Mouse (Mus musculus): ENCODE results near the gene Sgca.

Sgca gene

DNA sequence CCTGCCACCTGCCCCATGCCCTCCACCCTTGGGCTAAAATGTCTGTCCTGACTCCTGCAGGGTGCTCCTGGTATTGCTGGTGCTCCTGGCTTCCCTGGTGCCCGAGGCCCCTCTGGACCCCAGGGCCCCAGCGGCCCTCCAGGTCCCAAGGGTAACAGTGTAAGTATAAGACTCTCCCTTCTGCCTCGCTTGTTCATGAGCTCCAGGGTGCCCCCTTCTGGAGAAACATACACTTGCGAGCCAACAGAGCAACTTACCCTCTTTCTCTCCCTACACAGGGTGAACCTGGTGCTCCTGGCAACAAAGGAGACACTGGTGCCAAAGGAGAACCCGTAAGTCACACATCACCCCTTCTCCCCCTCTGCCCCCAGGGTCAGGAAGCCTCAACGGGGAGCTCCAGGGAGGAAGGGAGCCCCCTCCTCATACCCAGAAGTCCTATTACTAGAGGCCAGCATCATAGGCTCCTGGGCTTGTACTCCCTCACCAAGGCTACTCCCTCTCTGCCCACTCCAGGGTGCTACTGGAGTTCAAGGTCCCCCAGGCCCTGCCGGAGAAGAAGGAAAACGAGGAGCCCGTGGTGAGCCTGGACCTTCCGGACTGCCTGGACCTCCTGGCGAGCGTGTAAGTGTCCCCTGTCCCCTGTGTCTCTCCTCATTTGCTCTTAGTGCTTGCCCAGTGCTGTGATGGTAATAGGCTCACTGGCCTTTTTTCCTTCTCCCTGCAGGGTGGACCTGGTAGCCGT, 33.7 kb downstream of the Sgca start:
- DNase-seq: peak; percentile 41

DNA sequence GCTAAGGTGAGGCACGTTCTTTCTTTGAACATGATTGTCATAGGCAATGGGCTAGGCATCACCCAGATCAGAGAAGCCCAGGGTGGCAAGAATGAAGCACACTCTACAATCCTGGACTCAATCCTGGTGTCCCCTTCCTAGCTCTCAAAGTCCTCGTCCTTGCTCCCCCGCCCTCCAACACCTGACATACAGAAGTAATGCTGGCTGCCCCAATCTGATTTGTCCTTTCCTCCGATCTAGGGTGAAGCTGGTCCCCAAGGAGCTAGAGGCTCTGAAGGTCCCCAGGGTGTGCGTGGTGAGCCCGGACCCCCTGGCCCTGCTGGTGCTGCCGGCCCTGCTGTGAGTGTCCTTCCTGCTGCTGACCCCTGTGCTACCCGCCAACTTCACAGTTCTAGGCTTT, 34.4 kb downstream of the Sgca start:
- no peak for DNase-seq

DNA sequence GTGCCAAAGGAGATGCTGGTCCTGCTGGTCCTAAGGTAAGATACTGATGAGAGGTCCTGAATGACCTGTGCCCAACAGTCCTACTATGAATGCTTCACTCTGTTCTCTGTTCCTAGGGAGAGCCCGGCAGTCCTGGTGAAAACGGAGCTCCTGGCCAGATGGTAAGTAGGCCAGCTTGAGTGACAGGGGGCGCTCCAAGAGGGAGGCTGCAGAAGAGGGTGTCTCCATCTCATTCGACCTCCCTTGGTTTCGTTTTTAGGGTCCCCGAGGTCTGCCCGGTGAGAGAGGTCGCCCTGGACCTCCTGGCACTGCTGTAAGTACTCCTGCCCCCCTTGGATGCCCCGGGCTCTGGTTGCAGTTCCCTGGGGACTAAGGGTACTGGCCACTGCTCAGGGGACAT, 35.0 kb downstream of the Sgca start:
- no peak for DNase-seq

DNA sequence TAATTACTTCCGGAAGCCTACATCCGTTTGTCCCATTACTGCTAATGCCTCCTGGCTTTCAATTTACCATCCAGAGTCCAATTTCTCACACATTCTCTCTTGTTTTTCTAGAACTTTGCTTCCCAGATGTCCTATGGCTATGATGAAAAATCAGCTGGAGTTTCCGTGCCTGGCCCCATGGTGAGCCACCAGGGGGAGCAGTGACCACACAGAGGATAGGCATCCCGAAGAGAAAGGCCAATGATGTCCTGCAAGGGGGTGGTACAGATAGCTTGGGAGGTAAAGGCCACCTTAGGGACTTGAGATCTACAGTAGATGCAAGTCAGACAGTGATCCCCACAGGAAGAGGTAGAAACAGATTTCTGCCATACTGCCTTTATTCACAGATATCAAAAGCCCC, 36.8 kb downstream of the Sgca start:
- DNase-seq: peak; percentile 83

DNA sequence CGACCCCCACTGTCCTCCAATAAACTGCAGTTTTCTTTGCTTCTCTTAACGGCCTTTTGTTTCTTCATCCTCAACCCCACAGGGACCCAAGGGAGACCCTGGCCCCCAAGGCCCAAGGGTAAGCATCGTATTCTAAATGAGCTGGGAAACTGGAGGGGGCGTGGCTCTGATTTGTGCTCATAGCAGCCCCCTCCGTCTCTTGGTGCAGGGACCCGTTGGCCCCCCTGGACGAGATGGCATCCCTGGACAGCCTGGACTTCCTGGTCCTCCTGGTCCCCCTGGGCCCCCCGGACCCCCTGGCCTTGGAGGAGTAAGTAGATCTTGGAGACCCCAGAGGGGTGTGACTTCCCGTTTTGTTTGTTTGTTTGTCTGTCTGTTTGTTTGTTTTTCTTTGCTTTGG, 37.8 kb downstream of the Sgca start:
- no peak for DNase-seq

DNA sequence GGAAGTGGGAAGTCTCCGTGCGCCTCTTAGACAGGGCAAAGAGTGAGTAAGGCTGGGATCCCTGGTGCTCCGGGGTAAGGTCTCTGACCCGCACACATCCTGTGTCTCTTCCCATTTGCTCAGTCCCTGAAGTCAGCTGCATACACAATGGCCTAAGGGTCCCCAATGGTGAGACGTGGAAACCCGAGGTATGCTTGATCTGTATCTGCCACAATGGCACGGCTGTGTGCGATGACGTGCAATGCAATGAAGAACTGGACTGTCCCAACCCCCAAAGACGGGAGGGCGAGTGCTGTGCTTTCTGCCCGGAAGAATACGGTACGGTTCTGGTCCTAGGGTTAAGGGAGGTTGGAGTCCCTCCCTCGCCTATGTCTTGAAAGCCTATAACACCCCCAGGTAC, 38.3 kb downstream of the Sgca start:
- DNase-seq: no peak

DNA sequence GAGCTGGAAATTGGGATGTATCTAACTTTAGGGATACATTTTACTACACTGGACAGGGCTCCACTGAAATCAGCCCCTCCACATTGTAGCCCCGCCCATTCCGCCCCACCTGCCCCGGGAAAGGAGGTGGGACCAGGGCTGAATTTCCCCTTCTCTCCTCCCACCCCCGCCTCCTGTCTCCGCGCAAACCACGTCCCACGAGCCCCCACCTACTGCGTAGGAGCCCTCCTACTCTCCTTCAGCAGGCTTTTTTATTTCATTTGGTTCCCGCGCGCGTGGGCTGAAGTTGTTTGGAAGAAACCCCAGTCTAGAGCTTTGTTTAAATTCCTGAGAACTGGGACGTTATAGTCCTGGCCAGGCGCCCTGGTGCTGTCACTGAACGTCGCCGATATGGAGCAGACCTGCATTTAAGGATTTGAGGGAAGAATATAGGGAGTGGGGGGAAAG, 38.8 kb downstream of the Sgca start:
- no peak for DNase-seq

DNA sequence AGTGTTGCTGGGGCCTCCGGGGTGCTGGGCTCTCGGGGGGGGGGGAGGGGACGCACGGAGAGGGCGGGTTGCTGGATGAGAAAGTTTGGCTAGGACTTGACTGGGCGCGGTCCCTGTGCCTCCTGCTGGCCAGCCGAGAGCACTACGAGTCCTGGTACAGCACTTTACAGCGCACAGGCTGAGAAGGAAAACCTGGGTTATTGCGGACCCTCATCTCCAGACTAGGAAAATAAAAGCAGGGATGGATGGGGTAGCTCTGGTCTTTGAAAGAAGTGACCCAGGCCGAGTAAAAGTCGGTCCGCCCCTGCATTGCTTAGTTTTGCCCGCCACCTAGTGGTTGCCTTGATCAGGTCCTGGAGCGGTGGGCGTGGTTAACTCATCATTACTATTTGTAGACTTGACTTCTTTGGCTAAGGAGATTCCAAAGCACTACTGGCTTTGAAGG, 39.3 kb downstream of the Sgca start:
- peak; percentile 93 for DNase-seq

DNA sequence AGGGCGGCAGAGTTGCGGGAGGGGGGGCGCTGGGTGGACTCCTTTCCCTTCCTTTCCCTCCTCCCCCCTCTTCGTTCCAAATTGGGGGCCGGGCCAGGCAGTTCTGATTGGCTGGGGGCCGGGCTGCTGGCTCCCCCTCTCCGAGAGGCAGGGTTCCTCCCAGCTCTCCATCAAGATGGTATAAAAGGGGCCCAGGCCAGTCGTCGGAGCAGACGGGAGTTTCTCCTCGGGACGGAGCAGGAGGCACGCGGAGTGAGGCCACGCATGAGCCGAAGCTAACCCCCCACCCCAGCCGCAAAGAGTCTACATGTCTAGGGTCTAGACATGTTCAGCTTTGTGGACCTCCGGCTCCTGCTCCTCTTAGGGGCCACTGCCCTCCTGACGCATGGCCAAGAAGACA, 40.1 kb downstream of the Sgca start, which contains the start of gene Col1a1:
Gene Col1a1 (plus strand): TSS at position 180 of the 400 bp plus-strand sequence.
- DNase-seq: peak; percentile 73

DNA sequence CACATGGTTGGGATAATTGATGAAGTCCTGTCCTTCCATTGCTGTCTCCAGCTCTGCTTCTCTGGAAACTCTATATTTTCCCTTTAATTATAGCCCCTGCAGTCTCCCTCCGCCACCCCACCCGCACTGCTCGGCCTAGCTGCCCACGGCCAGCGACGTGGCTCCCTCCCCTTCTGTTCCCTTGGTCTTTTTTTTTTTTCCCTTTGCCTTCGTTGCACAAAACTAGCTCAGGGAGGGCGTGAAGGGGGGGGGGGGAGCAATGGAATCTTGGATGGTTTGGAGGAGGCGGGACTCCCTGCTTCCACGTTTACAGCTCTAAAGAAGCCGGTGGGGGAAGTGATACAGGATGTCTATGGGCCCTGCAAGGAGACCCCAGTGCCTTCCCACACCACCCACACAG, 41.6 kb downstream of the Sgca start:
- no peak for DNase-seq

DNA sequence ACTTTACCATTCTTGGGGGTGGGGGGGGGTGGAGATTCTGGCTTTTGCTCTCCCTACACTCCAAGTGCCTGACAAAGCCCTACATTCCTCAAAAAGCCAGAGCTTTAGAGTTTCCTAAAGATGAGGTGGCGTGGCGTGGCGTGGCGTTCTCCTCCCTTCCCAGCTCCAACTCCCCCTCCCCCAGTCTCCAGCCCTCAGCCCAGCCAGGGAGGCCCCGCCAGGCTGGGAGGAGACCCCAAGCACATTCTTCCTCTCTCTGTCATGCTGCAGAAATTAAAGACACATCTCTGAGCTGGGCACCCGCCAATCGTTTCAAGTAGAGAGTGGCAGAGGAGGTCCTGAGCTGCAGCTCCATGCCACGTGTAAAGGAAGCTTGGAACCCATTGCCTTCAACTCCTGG, 42.5 kb downstream of the Sgca start:
- DNase-seq: no peak

DNA sequence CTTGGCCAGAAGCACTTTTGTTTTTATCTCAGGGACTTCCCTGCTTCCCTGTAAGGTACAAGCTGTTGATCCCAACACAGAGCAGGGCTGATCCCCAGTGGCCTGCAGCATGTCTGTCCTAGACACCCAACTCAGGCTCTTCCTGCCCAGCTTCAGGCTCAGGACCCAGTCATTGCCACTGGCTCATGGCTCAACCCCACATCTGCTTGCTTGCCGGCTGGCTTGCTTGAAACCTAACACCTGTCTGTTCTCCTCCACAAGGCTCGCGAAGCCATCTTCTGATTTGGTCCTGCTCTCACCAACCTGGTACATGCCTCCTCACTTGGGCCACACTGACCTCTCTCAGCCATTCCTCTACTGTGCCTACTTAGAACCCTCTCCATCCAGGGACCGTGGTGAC, 46.0 kb downstream of the Sgca start:
- DNase-seq: no peak

DNA sequence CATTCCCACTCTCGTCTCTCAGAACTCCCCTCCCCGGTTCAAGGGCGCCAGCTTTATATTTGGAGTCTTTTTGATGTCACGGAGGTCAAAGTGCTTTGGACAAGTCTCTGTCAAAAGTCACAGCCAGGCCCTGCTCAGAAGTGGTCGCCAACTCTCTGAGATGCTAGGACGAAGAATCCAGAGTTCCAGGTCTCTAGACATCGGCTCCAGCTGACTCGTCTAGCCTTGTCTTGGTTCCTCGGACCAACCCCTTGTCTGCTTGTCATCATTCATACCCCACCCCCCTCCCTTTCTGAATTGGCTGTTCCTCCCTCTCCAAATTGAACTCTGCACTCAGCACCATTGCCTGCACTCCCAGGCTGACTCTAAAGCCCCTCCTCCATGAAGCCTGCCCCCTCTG, 46.5 kb downstream of the Sgca start:
- no peak for DNase-seq

DNA sequence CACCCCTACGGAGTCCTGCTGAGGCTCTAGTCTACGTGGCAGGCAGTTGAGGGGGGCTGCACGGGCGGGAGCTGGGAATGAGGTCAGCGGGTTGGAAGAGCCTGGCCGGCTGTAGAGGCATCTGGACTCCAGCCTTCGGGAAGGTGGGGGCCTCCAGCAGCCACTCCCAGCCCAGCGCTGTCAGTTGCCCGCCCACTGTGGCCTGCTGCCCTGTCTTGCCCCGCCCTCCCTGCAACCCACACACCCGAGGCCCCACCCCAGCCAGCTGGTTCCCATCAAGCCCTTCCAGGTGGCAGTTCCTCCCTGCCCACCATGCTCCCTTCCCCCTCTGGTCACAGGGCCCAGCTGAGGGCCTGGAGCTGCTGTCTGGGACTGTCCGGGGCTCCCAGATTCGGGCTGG, 47.3 kb downstream of the Sgca start:
- peak; percentile 91 for DNase-seq

DNA sequence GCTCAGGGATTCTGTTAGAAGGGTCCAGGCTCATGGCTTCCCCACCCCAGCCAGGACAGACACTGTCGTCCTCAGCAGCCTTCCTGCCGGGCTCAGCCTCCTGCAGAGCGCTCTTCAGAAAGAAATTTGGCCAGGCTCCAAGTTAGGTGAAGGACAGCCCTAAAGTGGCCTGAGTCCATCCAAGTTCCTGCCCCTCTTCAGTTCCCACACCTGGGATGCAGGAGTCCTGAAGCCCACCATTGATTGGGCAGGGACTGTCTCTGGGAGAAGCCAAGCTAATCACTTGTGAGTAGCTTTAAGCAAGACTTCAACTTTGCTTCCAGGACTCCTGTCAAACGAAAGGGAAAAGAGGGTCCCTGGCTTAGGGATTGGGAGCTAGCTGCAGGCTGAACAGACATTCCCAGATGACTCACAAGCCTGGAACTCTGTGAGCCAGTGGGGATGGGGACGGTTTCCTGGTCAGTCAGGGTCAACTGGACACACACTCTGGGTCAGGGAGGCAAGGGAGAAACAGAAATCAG, 48.3 kb downstream of the Sgca start:
- DNase-seq: peak; percentile 44

DNA sequence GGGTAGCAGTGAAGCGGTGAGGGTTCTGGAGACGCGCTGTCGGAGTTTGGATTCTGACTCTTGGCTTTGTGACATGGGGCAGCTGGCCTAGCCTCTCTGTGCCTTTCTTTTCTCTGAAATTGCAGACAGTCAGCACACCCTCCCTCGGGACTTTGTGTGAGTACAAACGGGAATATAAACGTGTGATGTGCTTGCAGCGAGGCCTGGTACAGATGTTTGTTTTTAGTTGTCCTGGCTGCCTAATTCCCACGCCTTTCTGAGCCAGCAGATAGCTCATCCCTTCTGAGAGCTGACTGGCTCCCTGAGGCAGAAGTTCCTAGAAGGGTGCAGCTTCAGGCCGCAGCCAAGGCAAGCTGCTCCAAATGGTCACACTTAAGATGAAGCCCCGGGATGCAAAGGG, 49.7 kb downstream of the Sgca start:
- DNase-seq: no peak

DNA sequence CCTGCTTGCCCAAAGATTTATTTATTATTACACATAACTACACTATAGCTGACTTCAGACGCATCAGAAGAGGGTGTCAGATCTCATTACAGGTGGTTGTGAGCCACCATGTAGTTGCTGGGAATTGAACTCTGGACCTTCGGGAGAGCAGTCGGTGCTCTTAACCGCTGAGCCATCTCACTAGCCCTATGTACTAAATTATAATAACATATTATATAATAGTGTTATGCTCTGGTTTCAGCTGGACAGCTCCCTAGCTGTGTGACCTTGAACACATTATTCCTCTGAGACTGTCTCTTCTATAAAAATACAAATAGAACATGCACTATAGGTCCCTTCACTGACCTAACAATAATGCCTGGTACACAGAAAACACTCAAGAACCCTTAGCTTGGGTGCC, 51.1 kb downstream of the Sgca start:
- DNase-seq: no peak

DNA sequence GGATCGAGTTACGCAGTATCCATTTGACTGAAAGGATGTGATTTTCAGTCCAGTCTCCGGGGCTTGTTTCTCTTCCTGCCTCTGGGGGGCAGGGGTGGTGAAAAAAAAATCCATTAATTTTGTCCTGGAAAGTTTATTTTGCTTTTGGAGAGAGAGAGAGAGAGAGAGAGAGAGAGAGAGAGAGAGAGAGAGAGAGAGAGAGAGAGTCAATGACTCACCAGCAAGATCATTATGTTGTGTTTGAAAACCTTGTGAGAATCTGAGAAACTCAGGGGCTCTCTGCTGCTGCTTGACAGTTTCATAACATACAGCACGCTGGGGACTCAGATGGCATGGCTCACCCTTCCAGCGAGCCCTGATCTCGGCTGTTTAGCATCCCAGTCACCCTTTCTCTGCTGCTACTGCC, 55.1 kb downstream of the Sgca start:
- no peak for DNase-seq

DNA sequence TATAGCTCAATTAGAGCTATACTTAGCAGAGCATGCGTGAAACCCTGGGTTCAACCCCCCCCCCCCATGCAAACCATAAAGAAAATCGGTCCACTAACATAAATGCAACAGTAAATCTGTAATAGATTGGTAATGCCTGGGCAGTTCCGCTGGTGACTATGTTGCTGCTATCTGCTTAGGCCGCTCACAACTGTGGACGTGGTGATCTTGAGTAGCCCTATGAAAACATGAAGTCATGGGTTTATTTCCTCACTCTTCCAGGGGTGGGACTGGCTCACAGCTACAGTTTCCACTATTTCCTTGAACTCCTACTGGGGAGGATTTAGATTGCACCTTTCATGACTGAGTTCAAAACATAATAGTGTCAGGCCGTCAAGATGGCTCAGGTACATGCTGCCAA, 58.4 kb downstream of the Sgca start:
- DNase-seq: no peak

DNA sequence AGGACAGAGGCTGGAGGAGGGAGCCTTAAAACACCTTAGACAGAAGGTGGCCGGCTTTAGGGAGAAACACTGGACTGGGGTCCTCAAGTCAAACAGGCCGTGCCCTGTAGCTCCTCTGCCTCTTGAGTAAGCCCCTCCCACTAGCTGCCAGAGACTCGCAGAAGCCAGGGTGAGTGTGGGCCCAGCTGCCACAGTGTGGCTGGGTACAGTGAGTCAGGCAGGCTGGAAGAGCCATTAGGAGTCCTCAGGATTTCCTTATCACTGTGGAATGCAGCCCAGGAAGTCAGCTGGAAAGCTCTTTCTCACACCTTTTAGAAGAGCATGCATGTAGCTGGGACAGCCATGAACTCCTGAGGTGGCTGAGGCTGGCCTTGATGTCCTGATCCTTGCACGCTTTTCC, 59.6 kb downstream of the Sgca start:
- DNase-seq: no peak

DNA sequence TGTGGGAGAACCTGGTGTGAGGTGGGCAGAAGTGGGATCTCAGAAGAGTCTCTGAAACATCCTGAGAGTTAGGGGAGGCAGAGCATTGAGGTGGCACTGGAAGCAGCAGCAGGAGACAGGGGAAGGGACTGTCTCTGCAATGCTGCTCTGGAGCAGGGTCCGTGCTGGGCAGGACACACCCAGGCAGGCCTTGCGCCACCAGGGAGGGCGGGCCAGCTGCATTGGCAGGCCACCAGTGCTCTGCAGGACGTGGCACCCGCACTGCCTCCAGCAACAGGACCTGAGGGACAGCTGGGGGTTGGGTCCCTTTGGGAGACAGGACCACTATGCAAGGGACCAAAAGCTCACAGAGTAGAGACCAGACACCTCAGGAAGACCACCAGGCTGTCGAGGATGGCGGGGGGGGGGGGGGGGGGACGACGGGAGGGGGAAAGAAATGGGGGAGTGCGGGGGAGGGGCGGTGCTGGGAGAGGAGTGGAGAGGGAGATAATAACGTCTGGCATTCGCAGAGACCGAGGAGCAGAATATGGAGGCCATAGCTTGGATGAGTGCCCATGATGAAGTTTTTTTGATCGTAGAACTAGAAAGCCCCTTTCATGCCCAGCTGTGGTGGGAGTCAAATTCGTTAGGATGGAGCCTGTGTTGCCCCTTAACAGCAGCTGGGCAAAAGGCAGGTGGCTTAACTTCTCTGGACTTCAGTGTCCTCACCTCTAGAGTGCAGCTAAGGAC, 60.3 kb downstream of the Sgca start:
- DNase-seq: no peak

DNA sequence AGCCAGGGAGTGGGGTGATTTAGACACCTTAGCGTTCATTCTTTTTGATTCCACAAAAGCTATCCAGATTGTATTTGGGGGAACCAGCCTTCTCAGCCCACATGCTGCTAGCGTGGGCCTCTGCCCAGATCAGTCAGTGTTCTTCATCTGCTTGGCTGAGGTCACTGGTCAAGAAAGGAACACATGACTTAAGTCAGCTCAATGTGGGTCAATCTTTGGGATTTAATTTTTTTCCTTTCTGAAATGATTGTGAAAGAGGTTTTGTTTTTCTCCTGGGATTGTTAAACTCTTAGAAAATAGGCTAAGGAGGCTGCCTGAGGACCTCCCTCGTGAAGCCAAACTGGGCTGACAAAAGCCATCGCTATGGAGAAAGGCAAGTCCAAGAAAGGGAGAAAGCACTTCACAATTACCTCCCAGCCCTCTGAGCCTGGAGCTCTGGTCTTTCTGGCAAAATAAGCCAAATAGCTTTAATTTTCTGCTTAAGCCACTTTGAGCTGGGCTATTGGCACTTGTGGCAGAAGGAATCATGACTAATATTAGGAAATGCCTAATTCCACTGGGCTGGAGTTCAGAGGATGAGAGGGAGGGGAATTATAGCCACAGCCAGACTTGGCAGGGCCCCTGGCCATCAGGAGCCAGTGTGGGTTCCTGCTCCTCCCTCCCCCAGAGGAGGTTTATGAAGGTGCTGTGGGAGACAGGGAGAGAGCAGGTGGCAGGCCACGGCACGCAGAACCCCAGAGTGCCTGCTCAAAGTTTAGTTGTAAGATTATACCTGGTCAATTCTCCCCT, 62.6 kb downstream of the Sgca start:
- no peak for DNase-seq

Measured in kidney, postnatal 14 days (tissue).